Mouse (Mus musculus) neural tube, embryonic 15.5 days (tissue): ENCODE data around the gene Mettl17. TPM values are rescaled to one million over a fixed set of nuclear protein-coding genes. Genes with fewer than 3 reads are reported as not detected.

ENCODE experiments used
- ATAC-seq: fragments of 200-750 bp; cut with Nextera tagmentation; 2 replicates; pipeline ENCODE4 v1.8.0; 2017; ENCODE audit warnings: mild to moderate bottlenecking, moderate TSS enrichment, moderate library complexity; ENCODE audit not compliant: low FRiP score
- H3K27ac ChIP-seq: fragments of 300-500 bp; sonication (generic); replicated peaks from 2 replicates; pipeline ENCODE4 v1.5.1; 2015; ENCODE audit warnings: mild to moderate bottlenecking, inconsistent platforms
- H3K27me3 ChIP-seq: fragments of 300-500 bp; sonication (generic); replicated peaks from 2 replicates; pipeline ENCODE4 v1.6.1; 2015; ENCODE audit warnings: inconsistent platforms
- H3K36me3 ChIP-seq: fragments of 300-500 bp; sonication (generic); 2 replicates; pipeline ENCODE4 v1.6.1; 2015; ENCODE audit warnings: inconsistent platforms
- H3K4me1 ChIP-seq: fragments of 300-500 bp; sonication (generic); 2 replicates; pipeline ENCODE4 v1.6.1; 2015; ENCODE audit warnings: inconsistent platforms
- H3K4me2 ChIP-seq: fragments of 300-500 bp; sonication (generic); 2 replicates; pipeline ENCODE4 v1.6.1; 2015; ENCODE audit warnings: inconsistent platforms, mild to moderate bottlenecking, moderate library complexity
- H3K4me3 ChIP-seq: fragments of 300-500 bp; sonication (generic); replicated peaks from 2 replicates; pipeline ENCODE4 v1.5.1; 2015; ENCODE audit warnings: mild to moderate bottlenecking, inconsistent platforms
- H3K9ac ChIP-seq: fragments of 300-500 bp; sonication (generic); replicated peaks from 2 replicates; pipeline ENCODE4 v1.6.1; 2015; ENCODE audit warnings: mild to moderate bottlenecking, inconsistent platforms
- H3K9me3 ChIP-seq: fragments of 300-500 bp; sonication (generic); replicated peaks from 2 replicates; pipeline ENCODE4 v1.6.1; 2016; ENCODE audit warnings: inconsistent platforms
- WGBS: fragments of 180-500 bp; shearing (Covaris S2); methylation state at CpG from one replicate; pipeline ENCODE4 v1.1.7; 2015; ENCODE audit warnings: mixed read lengths; 5-methylcytosine and 5-hydroxymethylcytosine counted together
- microRNA-seq: library from miRNA; unstranded; fragments of <30 nt; microRNA quantifications from one replicate; pipeline ENCODE4, GENCODE M21; 2017
- polyA plus RNA-seq: library from polyadenylated mRNA; unstranded; fragments of >200 nt; fragmentation: Nextera tagmentation; extraction: Ambion mirVana; gene quantifications from 2 replicates; pipeline ENCODE4 v1.2.1, GENCODE M21; 2015

Mettl17 gene
- polyA plus RNA-seq, 1 experiment from 2014 or later, result 90.9 TPM

- no peaks in the 10 kb centered on the region for H3K9me3 ChIP-seq
- H3K27ac ChIP-seq, result no peak overlapping the region
- H3K4me3 ChIP-seq, result no peak overlapping the region
- H3K36me3 ChIP-seq, result no peaks in the 10 kb centered on the region
- no peak overlapping the region for H3K9ac ChIP-seq
- 0 out of 2 replicates have a peak, but pooled peaks cover 2% of the 10 kb centered on the region for H3K4me1 ChIP-seq
- H3K4me2 ChIP-seq, result no peak overlapping the region
- no peak for ATAC-seq
- 77% methylated on average over 10 of the region's 10 CpGs for WGBS
- H3K27me3 ChIP-seq, result no peaks in the 10 kb centered on the region
Observed at GRCm38 (mm10) chr14:51932092-51933020, 47.7 kb downstream of the Mettl17 start.

GRCm38 (mm10) chr14:51939005-51939404, 54.4 kb downstream of the Mettl17 start:
- Histone ChIP-seq H3K4me2 (no peak overlapping the region), H3K9me3 (0 out of 2 replicates have a peak, but pooled peaks cover 5% of the 10 kb centered on the region), H3K27me3 (no peaks in the 10 kb centered on the region), H3K4me3 (no peak overlapping the region), H3K36me3 (no peaks in the 10 kb centered on the region), H3K27ac (no peak overlapping the region), H3K9ac (no peak overlapping the region), H3K4me1 (no peaks in the 10 kb centered on the region)
- 91% methylated on average over 9 of the region's 9 CpGs for WGBS
- no peak for ATAC-seq

- Histone ChIP-seq H3K27me3 (no peaks in the 10 kb centered on the region), H3K9ac (no peak overlapping the region), H3K4me3 (no peak overlapping the region), H3K27ac (no peak overlapping the region), H3K4me2 (no peak overlapping the region), H3K36me3 (no peaks in the 10 kb centered on the region), H3K4me1 (no peaks in the 10 kb centered on the region), H3K9me3 (0 out of 2 replicates have a peak, but pooled peaks cover 5% of the 10 kb centered on the region)
- no peak for ATAC-seq
- WGBS, result 28% methylated on average over 8 of the region's 8 CpGs
Observed at GRCm38 (mm10) chr14:51940944-51941560, 56.4 kb downstream of the Mettl17 start.

- WGBS, result 54% methylated on average over 9 of the region's 9 CpGs
- Histone ChIP-seq H3K36me3 (no peaks in the 10 kb centered on the region), H3K4me3 (no peak overlapping the region), H3K9me3 (0 out of 2 replicates have a peak, but pooled peaks cover 5% of the 10 kb centered on the region), H3K4me2 (no peak overlapping the region), H3K4me1 (no peaks in the 10 kb centered on the region), H3K9ac (no peak overlapping the region), H3K27me3 (no peaks in the 10 kb centered on the region), H3K27ac (no peak overlapping the region)
- no peak for ATAC-seq
Observed at GRCm38 (mm10) chr14:51941577-51941976, 56.9 kb downstream of the Mettl17 start.

DNA sequence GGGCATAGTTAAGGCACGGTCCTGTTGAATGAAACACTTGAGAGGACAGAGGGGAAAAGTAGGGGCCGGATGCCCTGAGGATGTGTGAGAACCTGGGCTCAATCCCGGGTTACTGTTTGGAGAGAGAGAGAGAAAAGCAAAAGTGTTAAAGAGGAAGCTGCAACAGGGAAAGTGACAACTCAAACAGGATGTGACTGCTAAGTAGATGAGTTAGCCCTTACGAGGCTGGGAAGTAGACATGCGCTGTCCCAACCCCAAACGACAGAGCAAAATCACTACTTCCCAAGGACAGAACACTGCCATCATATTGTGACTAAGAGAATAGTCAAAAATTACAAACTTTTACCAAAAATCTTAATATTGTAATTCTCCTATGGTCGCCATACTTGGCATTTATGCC, 57.6 kb downstream of the Mettl17 start:
- Histone ChIP-seq H3K36me3 (no peaks in the 10 kb centered on the region), H3K4me1 (no peaks in the 10 kb centered on the region), H3K27me3 (no peaks in the 10 kb centered on the region), H3K9ac (no peak overlapping the region), H3K9me3 (0 out of 2 replicates have a peak, but pooled peaks cover 5% of the 10 kb centered on the region), H3K27ac (no peak overlapping the region), H3K4me2 (no peak overlapping the region), H3K4me3 (no peak overlapping the region)
- ATAC-seq, result no peak
- WGBS, result 69% methylated on average over 7 of the region's 7 CpGs

Small RNA genes lying within 50 kb of the gene (microRNA-seq; reads per million reads assigned to microRNA genes)
- gene Gm27375, result not detected

Other genes starting within 250 kb of the Mettl17 start
- not detected in 2 replicates for gene Gm4181, start 249.2 kb upstream of the Mettl17 start, polyA plus RNA-seq
- not detected in 2 replicates for gene Gm17079, start 189.4 kb upstream of the Mettl17 start, polyA plus RNA-seq
- not detected in 2 replicates for gene Gm5800, start 167.7 kb upstream of the Mettl17 start, polyA plus RNA-seq
- 0.27 TPM in 1 of 2 replicates, not detected in the other for gene Ang4, start 111.3 kb upstream of the Mettl17 start, polyA plus RNA-seq
- gene AY358078, start 84.8 kb upstream of the Mettl17 start, polyA plus RNA-seq, result not detected in 2 replicates
- 0.42 TPM in 1 of 2 replicates, not detected in the other for gene Ear6, start 31.1 kb upstream of the Mettl17 start, polyA plus RNA-seq
- 1.5 and 2.0 TPM in 2 replicates for gene Slc39a2, start 8.0 kb downstream of the Mettl17 start, polyA plus RNA-seq
- 268 and 281 TPM in 2 replicates for gene Ndrg2, start 29.3 kb downstream of the Mettl17 start, polyA plus RNA-seq
- gene Tppp2, start 33.6 kb downstream of the Mettl17 start, polyA plus RNA-seq, result not detected in 2 replicates
- not detected in 2 replicates for gene Rnase13, start 37.9 kb downstream of the Mettl17 start, polyA plus RNA-seq
- 71.3 and 82.7 TPM in 2 replicates for gene Arhgef40, start 99.9 kb downstream of the Mettl17 start, polyA plus RNA-seq
- 0.88 and 1.4 TPM in 2 replicates for gene Tmem253, start 130.8 kb downstream of the Mettl17 start, polyA plus RNA-seq
- 25.3 and 28.6 TPM in 2 replicates for gene Zfp219, start 135.9 kb downstream of the Mettl17 start, polyA plus RNA-seq
- not detected in 2 replicates for gene Olfr221, start 157.6 kb downstream of the Mettl17 start, polyA plus RNA-seq
- gene Hnrnpc, start 219.2 kb downstream of the Mettl17 start, polyA plus RNA-seq, result 424 and 500 TPM in 2 replicates
- 42.6 and 46.0 TPM in 2 replicates for gene Rpgrip1, start 225.9 kb downstream of the Mettl17 start, polyA plus RNA-seq